Mouse (Mus musculus) spleen, postnatal 4 days (tissue): ENCODE data around the gene Cyp3a11.
"Not testable (repeated sequence)": the region's sequence is repeated elsewhere in the genome, so short reads cannot be mapped to it uniquely, and the experiment has no call there.

Experiments used
- DNase-seq, 2 experiments: peaks; one replicate each; pipeline ENCODE4 v3.0.0; 2022; ENCODE audit warnings: low spot score in 2 of 2

Cyp3a11 gene

GRCm38 (mm10) chr5:145879688-145880087 is at the start of gene Cyp3a11:
TSS of gene Cyp3a11 (minus strand) at chr5:145879964.
- no peak for DNase-seq

- DNase-seq, result no peak
Observed at GRCm38 (mm10) chr5:145912912-145913311, 33.1 kb upstream of the Cyp3a11 start.

GRCm38 (mm10) chr5:145911781-145912180 is 32.0 kb upstream of the Cyp3a11 start:
- no peak for DNase-seq

DNA sequence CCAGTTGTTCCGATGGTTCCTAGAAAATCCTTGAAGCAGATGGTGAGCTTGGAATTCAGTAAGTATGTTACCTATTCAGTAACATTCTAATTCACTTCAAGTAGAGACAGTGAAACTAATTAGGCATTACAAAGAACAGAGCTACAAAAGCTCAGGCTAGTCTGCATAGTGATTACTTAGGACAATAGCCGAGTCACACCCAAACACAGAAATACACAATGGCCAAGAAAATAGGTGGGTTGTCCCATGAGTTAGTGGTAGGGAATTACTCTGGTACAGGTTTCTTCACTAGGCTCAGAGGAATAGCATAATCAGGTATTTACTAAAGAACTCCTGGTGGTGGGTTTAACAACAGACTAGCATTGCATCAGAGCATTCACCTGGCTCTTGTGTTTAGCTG is 27.2 kb upstream of the Cyp3a11 start:
- DNase-seq, result not testable (repeated sequence)

- DNase-seq, result no peak
Observed at GRCm38 (mm10) chr5:145904535-145904934, 24.8 kb upstream of the Cyp3a11 start.

GRCm38 (mm10) chr5:145903349-145903748 is 23.6 kb upstream of the Cyp3a11 start:
- DNase-seq, result no peak

GRCm38 (mm10) chr5:145900436-145900990 is 20.7 kb upstream of the Cyp3a11 start:
- DNase-seq, result no peak

- no peak for DNase-seq
Observed at GRCm38 (mm10) chr5:145897271-145897670, 17.5 kb upstream of the Cyp3a11 start.

DNA sequence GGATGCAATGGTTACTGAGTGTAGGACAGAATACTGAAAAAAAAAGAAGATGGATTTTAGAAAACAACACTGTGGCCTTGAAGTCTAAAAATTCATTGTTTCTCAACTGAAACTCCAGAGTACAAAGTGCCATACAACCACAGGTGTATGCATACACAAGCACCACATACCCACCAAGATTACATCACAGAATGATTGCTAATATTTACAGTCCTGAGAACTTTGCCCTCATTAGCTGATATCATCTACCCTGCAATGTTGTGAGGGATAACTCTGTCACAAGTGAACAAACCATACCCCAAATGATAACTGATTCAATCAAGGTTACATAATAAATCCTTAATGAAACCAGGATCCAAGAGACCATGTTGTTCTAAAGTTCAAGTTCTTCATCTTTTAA is 1.4 kb upstream of the Cyp3a11 start:
- no peak for DNase-seq

DNA sequence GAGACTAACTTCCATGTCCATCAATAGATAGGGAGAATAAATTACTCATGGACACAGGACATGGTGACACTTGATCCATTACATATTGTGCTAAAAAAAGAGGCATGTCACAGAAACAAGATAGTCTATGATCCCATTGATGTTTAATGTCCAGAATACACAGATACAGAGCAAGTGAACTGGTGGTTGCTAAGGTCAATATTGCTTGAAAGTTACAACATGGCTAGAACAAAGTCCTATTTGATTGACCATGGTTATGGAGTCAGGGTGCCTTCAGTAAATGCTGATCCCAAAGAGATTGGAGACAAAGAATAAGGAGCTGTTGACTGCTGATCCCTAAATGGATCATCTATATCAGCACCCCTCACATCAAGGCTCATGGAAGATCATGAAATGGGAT is 12.3 kb downstream of the Cyp3a11 start:
- DNase-seq, result not testable (repeated sequence)

- not testable (repeated sequence) for DNase-seq
Observed at GRCm38 (mm10) chr5:145805796-145806195, 74.0 kb downstream of the Cyp3a11 start, which contains the start of gene Cyp3a44. TSS of gene Cyp3a44 (minus strand) at chr5:145805874.
